Mouse (Mus musculus) cortical plate, adult 2 months (tissue): ENCODE data around the gene Ephb2. TPM values are rescaled to one million over a fixed set of nuclear protein-coding genes. Genes with fewer than 3 reads are reported as not detected.

Experiments
- H3K27ac ChIP-seq: fragments of 200-500 bp; 2 replicates; pipeline ENCODE4 v1.5.1; 2012; ENCODE audit warnings: low read length, control low read depth, inconsistent platforms; ENCODE audit not compliant: insufficient read depth
- H3K4me1 ChIP-seq: fragments of 200-500 bp; 2 replicates; pipeline ENCODE4 v1.6.1; 2011; ENCODE audit warnings: low read length; ENCODE audit not compliant: control insufficient read depth, insufficient read depth
- H3K4me3 ChIP-seq: fragments of 200-500 bp; 2 replicates; pipeline ENCODE4 v1.5.1; 2011; ENCODE audit warnings: mild to moderate bottlenecking, low read length, control low read depth; ENCODE audit not compliant: insufficient read depth
- CTCF ChIP-seq: fragments of 200-500 bp; IDR thresholded peaks from 2 replicates; pipeline ENCODE4 v1.5.1; 2011; ENCODE audit warnings: mild to moderate bottlenecking, control low read depth, low read length; ENCODE audit not compliant: insufficient read depth; ENCODE audit errors: extremely low read depth
- POLR2A ChIP-seq: fragments of 200-500 bp; IDR thresholded peaks from 2 replicates; pipeline ENCODE4 v1.6.1; 2011; ENCODE audit warnings: mild to moderate bottlenecking, low read length, control low read depth; ENCODE audit not compliant: insufficient read depth; ENCODE audit errors: extremely low read depth
- polyA plus RNA-seq: library from polyadenylated mRNA; depleted of rRNA; stranded (reverse); fragments of >200 nt; gene quantifications from 2 replicates; pipeline ENCODE4 v1.2.3, GENCODE M21; 2012; rRNA removed

Ephb2 gene
- polyA plus RNA-seq: 17.1 TPM in 2 replicates

- TF ChIP-seq POLR2A (peak; percentile 75), CTCF (no peak)
- H3K4me3 ChIP-seq: peak within 1 kb of the TSS; percentile 72
- no peaks in the 10 kb centered on the region for H3K4me1 ChIP-seq
- peak within 1 kb of the TSS; percentile 99 for H3K27ac ChIP-seq
These were observed at the start of gene Ephb2 for GRCm38 (mm10) chr4:136835621-136836386. Gene Ephb2, minus strand, starts transcription at chr4:136835988.

GRCm38 (mm10) chr4:136878601-136879000 is 42.8 kb upstream of the Ephb2 start:
- TF ChIP-seq POLR2A (no peak), CTCF (peak; percentile 46)
- Histone ChIP-seq H3K27ac (no peak overlapping the region), H3K4me1 (no peaks in the 10 kb centered on the region), H3K4me3 (no peak overlapping the region)

DNA sequence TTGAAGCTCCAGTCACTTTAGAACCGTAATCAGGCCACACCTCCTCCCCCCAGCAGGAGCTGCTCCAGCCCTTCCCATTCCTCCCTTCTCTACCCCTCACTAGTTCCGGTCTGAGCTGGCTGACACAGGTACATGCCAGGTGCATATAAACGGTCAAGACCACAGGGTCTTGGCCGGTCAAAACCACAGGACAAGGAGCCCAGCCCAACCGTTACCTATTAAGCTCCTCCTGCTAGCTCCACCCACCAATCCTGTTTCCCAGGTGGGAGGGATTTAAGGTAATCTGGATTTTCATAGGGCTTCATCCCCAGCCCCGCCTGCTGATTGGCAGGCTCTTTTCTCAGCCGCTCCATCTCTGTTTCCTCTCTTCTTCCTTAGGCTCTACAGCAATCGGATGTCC is 42.4 kb upstream of the Ephb2 start:
- H3K4me3 ChIP-seq: no peak overlapping the region
- TF ChIP-seq POLR2A: no peak
- TF ChIP-seq CTCF: no peak
- H3K27ac ChIP-seq: no peak overlapping the region
- H3K4me1 ChIP-seq: no peaks in the 10 kb centered on the region

DNA sequence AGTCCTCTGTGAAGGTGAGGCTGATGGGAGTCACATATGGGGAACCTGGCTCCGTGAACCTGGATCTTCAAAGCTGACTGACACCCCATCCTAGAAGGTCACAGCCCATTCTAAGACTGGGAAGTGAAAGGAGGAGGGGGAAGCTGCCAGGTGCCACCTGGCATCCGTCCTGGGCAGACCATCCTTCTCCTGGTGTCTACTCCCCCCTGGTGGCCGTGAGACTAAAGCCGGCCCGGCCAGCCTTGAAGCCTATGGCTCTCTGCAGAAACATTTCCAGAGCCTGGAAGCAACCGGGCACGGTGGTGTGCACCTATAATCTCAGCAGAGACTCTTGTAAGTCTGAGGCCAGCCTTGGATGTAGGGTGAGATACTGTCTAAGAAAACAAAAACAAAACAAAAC is 41.2 kb upstream of the Ephb2 start:
- Histone ChIP-seq H3K4me1 (no peaks in the 10 kb centered on the region), H3K27ac (no peak overlapping the region), H3K4me3 (no peak overlapping the region)
- TF ChIP-seq POLR2A (no peak), CTCF (peak; percentile 56)

GRCm38 (mm10) chr4:136875012-136875411 is 39.2 kb upstream of the Ephb2 start:
- Histone ChIP-seq H3K4me3 (no peak overlapping the region), H3K4me1 (no peaks in the 10 kb centered on the region), H3K27ac (no peak overlapping the region)
- TF ChIP-seq CTCF (no peak), POLR2A (no peak)

GRCm38 (mm10) chr4:136868371-136868770 is 32.6 kb upstream of the Ephb2 start:
- TF ChIP-seq POLR2A (no peak), CTCF (no peak)
- Histone ChIP-seq H3K4me3 (no peak overlapping the region), H3K4me1 (peaks cover 2% of the 10 kb centered on the region), H3K27ac (no peak overlapping the region)

DNA sequence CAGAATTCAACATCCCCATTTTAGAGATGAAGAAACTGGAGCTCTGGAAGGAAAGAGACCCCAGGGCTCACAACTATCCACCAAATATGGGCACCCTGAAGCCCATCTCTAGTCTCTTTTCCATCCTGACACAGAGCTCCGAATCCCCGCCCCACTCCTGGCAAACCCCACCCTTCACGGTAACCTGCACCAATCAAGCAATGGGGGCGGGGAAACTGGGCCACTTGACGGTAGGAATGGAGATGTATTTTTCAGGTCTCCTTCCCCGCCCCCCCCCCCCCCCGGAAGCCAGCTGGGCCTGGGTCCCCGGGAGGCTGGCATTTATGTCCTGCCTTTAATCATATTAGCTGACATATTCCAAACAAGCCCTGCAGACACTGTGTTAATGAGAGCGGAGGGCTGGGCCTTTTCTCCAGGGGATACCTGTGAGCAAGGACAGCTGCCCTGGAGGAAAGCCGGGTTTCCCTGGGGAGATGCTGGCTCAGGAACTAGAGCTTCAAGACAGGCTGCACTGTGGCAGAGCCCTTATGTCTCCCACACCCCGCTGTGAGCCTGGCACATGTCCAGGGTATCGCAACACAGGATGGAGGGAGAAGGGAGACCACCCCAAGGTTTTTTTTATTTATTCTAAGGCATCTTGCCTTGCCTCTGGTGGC is 32.0 kb upstream of the Ephb2 start:
- TF ChIP-seq POLR2A (no peak), CTCF (no peak)
- Histone ChIP-seq H3K27ac (no peak overlapping the region), H3K4me1 (peaks cover 2% of the 10 kb centered on the region), H3K4me3 (no peak overlapping the region)

- Histone ChIP-seq H3K27ac (no peak overlapping the region), H3K4me1 (peaks cover 2% of the 10 kb centered on the region), H3K4me3 (no peak overlapping the region)
- TF ChIP-seq CTCF (no peak), POLR2A (no peak)
These were observed 29.7 kb upstream of the Ephb2 start for GRCm38 (mm10) chr4:136865531-136865930.

DNA sequence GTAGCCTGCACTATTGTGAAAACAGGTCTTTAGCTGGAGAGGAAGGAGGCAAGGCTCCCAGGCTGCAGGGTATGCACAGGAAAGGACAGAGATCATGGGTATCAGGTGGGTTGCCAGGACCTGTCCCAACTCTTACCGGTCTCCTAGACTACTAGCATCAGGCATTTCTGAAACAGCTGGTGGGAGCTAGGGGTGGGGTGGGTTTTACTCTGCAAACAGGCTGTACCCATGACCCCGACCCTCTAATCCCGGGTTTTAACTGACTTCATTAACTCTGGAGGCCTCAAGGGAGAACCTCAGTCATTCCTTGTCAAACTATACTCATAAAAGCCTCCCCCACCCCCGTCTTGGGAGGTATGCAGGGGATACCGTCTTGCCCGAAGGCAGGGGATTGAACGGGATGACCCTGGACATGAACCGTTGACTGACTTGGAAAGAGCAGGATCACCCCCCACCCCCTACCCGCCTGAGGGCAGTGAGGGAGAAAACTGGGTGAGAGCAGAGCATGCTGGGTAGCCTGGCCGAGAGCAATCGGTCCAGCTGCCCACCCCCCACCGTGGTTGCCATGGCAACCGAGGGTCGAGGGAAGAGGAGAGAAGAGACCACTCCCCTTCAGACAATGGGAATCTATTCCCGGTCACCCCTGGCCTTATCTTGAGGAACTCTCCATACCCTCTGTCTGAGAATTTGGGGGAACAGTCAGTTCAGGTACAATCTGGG is 29.1 kb upstream of the Ephb2 start:
- Histone ChIP-seq H3K4me1 (peaks cover 2% of the 10 kb centered on the region), H3K27ac (no peak overlapping the region), H3K4me3 (no peak overlapping the region)
- TF ChIP-seq CTCF: no peak
- no peak for TF ChIP-seq POLR2A
